Mouse (Mus musculus) embryonic facial prominence, embryonic 11.5 days (tissue): ENCODE measurements around the gene Spesp1. TPM values are rescaled to one million over a fixed set of nuclear protein-coding genes. Genes with fewer than 3 reads are reported as not detected.

ENCODE experiments used
- ATAC-seq: fragments of 200-750 bp; cut with Nextera tagmentation; replicated peaks from 2 replicates; pipeline ENCODE4 v1.8.0; 2017; ENCODE audit warnings: low read depth; ENCODE audit not compliant: insufficient number of reproducible peaks, low FRiP score, low TSS enrichment
- DNase-seq: peaks from one replicate; pipeline ENCODE4 v3.0.0-alpha.2; 2015; ENCODE audit warnings: low spot score
- H3K27ac ChIP-seq: fragments of 300-500 bp; sonication (generic); replicated peaks from 2 replicates; pipeline ENCODE4 v1.5.1; 2014; ENCODE audit warnings: mild to moderate bottlenecking, low read depth, low read length, control low read depth
- H3K27me3 ChIP-seq: fragments of 300-500 bp; sonication (generic); 2 replicates; pipeline ENCODE4 v1.6.1; 2014; ENCODE audit warnings: mild to moderate bottlenecking, low read length, moderate library complexity, mixed read lengths; ENCODE audit not compliant: control insufficient read depth, insufficient read depth
- H3K36me3 ChIP-seq: fragments of 300-500 bp; sonication (generic); replicated peaks from 2 replicates; pipeline ENCODE4 v1.6.1; 2014; ENCODE audit warnings: low read depth, mild to moderate bottlenecking, low read length, moderate library complexity, mixed read lengths; ENCODE audit not compliant: control insufficient read depth, insufficient read depth
- H3K4me1 ChIP-seq: fragments of 300-500 bp; sonication (generic); 2 replicates; pipeline ENCODE4 v1.6.1; 2014; ENCODE audit warnings: low read length, mixed read lengths; ENCODE audit not compliant: control insufficient read depth, insufficient read depth
- H3K4me2 ChIP-seq: fragments of 300-500 bp; sonication (generic); 2 replicates; pipeline ENCODE4 v1.6.1; 2014; ENCODE audit warnings: low read depth, mild to moderate bottlenecking, control low read depth, low read length, moderate library complexity
- H3K4me3 ChIP-seq: fragments of 300-500 bp; sonication (generic); 2 replicates; pipeline ENCODE4 v1.5.1; 2014; ENCODE audit warnings: low read depth, low read length, control low read depth
- H3K9ac ChIP-seq: fragments of 300-500 bp; sonication (generic); replicated peaks from 2 replicates; pipeline ENCODE4 v1.6.1; 2014; ENCODE audit warnings: mild to moderate bottlenecking, control low read depth, low read length
- H3K9me3 ChIP-seq: fragments of 300-500 bp; sonication (generic); replicated peaks from 2 replicates; pipeline ENCODE4 v1.6.1; 2016; ENCODE audit warnings: mild to moderate bottlenecking, low read length, inconsistent platforms, mixed read lengths; ENCODE audit not compliant: control insufficient read depth
- WGBS: fragments of 180-500 bp; shearing (Covaris S2); extraction: QIAGEN DNeasy Blood & Tissue Kit; methylation state at CpG from one replicate; pipeline ENCODE4 v1.1.7; 2014; 5-methylcytosine and 5-hydroxymethylcytosine counted together
- polyA plus RNA-seq: library from polyadenylated mRNA; unstranded; fragments of >200 nt; fragmentation: Nextera tagmentation; extraction: Ambion mirVana; gene quantifications from 2 replicates; pipeline ENCODE4 v1.2.1, GENCODE M21; 2014

Gene Spesp1
- polyA plus RNA-seq, result not detected in 2 replicates

DNA sequence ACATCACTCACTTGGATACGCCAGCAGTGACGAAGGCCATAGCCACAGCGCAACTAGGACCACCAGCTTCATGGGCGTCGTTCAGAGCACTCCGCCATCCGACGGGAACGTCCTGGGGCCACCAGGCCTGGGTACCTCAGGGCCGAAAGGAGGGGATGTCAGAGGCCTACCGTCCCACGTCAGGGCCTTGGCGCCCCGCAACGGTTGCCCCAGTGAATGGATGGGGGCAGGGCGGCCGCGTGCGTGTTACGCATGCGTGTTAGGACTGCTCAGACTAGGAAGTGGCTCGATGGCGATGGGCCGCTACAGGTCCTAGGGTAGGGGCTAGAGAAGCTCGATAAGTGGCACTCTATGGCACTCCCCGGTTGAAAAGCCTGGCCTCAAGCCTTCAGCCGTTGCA lies at the start of gene Spesp1:
Gene Spesp1, minus strand, starts transcription at position 218 of the 400 bp plus-strand sequence.
- no peaks in the 10 kb centered on the region for H3K36me3 ChIP-seq
- no peak for ATAC-seq
- no peak within 1 kb of the TSS for H3K9ac ChIP-seq
- no peak for DNase-seq
- H3K4me3 ChIP-seq, result no peak within 1 kb of the TSS
- no peaks in the 10 kb centered on the region for H3K4me1 ChIP-seq
- WGBS, result 79% methylated on average over 27 of the region's 27 CpGs
- no peaks in the 10 kb centered on the region for H3K9me3 ChIP-seq
- no peaks in the 10 kb centered on the region for H3K27me3 ChIP-seq
- H3K27ac ChIP-seq, result no peak within 1 kb of the TSS
- H3K4me2 ChIP-seq, result no peak within 1 kb of the TSS

DNA sequence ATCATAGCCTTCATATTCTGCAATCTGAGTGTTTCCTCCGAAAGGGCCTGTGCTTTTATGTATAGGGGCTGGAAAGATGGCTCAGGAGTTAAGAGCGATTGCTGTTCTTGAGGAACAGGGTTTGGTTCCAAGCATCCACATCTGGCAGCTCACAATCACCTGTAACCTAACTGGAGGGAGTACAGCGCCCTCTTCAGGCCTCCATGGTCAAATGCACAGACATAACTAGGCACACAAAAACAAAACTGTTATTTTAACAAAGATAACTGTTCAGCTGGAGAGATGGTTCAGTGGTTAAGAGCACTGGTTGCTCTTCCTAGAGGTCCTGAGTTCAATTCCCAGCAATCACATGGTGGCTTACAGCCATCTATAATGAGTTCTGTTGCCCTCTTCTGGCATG lies 44.0 kb upstream of the Spesp1 start:
- Histone ChIP-seq H3K4me1 (no peaks in the 10 kb centered on the region), H3K36me3 (no peaks in the 10 kb centered on the region), H3K4me3 (no peak overlapping the region), H3K9me3 (no peaks in the 10 kb centered on the region), H3K27ac (no peak overlapping the region), H3K27me3 (no peaks in the 10 kb centered on the region), H3K9ac (no peak overlapping the region), H3K4me2 (no peak overlapping the region)
- ATAC-seq (no peak), DNase-seq (no peak)
- 73% methylated on average over 3 of the region's 3 CpGs for WGBS

DNA sequence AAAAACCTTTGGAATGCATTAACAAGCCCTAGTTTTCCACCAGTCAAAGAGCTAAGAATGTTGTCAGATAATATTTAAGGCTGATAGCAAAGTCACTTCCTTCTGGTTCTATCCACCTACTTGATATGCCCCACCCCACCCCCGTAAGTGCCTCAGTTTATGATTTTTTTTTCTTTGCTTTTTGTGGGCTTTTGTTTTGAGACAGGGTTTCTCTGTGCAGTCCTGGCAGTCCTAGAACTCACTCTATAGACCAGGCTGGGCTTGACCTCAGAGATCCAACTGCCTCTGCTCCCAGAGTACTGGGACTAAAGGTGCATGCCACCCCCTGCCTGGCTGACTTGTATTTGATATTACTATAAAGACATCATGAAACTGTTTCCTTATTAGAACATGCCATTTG lies 41.8 kb upstream of the Spesp1 start:
- DNase-seq, result no peak
- H3K4me1 ChIP-seq, result no peaks in the 10 kb centered on the region
- H3K4me2 ChIP-seq, result no peak overlapping the region
- no peak overlapping the region for H3K4me3 ChIP-seq
- WGBS, result 76% methylated on average over 1 of the region's 1 CpGs
- H3K9me3 ChIP-seq, result no peaks in the 10 kb centered on the region
- H3K9ac ChIP-seq, result no peak overlapping the region
- H3K27me3 ChIP-seq, result no peaks in the 10 kb centered on the region
- no peak overlapping the region for H3K27ac ChIP-seq
- ATAC-seq, result no peak
- no peaks in the 10 kb centered on the region for H3K36me3 ChIP-seq

DNA sequence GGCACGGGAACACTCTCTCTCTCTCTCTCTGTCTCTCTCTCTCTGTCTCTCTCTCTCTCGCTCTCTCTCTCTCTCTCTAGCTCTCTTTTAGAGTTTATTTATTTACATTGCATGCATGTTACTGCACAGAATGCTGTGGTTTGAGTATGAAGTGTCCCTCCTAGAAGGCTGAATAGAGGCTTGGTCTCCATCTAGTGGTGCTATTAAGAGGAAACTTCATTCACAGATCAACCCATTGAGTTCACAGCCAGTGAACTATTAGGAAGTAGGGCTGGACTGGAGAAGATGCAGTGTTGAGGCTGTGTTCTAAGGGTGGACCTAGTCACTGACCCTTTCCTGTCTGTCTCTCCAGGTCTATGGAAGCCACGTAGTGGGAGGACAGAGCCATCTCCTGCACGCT lies 36.7 kb upstream of the Spesp1 start:
- ATAC-seq (no peak), DNase-seq (no peak)
- no peak overlapping the region for H3K9ac ChIP-seq
- no peaks in the 10 kb centered on the region for H3K9me3 ChIP-seq
- H3K4me2 ChIP-seq, result no peak overlapping the region
- no peak overlapping the region for H3K4me3 ChIP-seq
- H3K36me3 ChIP-seq, result no peaks in the 10 kb centered on the region
- H3K4me1 ChIP-seq, result no peaks in the 10 kb centered on the region
- no peaks in the 10 kb centered on the region for H3K27me3 ChIP-seq
- WGBS, result 85% methylated on average over 4 of the region's 4 CpGs
- no peak overlapping the region for H3K27ac ChIP-seq

DNA sequence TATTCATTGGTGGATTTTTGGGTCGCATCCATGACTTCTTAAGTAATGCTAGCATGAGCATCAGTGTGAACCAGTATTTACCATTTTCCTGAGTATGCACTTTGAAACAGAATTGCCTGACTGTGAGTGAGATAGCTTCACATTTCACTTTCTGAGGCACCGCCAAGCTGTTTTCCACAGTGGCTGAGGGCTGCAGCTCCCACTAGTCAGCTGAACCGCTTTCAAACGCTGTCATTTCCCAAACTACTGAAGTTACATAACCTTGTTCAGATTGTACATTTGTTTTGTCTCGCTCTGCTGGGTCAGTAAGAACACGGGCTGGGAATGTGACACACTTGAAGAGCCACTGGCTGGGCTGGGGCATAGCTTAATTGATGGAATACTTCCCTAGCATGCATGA lies 33.5 kb upstream of the Spesp1 start:
- Histone ChIP-seq H3K27ac (no peak overlapping the region), H3K36me3 (no peaks in the 10 kb centered on the region), H3K27me3 (no peaks in the 10 kb centered on the region), H3K4me1 (no peaks in the 10 kb centered on the region), H3K4me3 (no peak overlapping the region), H3K9ac (no peak overlapping the region), H3K4me2 (no peak overlapping the region), H3K9me3 (no peaks in the 10 kb centered on the region)
- 91% methylated on average over 6 of the region's 6 CpGs for WGBS
- ATAC-seq (no peak), DNase-seq (no peak)

DNA sequence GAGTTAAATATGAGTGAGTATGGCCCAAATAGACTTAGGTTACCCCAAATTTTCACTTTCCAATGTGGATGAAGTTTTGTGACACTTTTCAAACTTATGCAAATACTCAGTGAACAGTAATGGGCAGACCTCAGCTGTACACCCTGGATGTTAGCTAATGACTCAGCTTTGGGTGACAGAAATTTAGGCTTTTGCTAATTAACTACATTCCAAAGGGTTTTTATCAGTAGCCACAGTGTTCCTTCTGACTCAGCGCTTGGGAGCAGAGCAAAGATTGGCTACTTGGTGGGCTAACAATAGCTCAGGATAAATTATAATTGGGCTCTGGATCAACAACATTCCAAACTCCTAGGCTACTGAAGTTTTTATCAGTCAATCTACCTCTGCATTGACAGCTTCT lies 14.9 kb upstream of the Spesp1 start:
- WGBS, result 73% methylated on average over 1 of the region's 1 CpGs
- no peak for ATAC-seq

DNA sequence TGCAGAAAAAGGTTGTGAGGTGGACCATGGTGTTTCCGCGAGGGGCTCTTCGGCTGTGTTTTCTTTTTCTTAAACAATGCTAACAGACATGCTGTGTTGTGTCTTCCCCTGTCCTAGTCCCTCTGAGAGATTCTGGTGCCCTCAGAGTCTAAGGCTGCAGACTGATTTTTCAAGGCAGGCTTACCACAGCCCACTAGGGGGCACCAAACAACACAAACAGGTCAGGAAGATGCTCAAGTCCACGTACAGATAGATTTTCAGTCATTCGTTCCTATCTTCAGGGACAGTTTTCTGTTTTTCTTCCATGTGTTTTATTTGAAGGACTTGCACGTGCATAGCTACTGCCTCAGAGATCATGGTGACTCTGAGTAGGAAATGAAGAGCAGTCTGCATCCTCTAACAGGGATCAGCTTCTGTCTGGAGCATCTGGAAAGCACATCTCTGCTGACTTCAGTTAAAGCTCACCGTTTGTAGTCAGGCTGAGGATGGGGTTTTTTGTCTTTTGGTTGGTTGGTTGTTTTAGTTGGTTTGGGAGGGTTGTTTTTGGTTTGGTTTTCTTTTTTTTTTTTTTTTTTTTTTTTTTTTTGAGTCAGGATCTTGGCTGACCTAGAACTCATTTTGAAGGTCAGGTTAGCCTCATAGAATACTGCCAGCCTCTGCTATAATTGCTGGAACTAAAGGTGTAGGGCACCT lies 13.1 kb upstream of the Spesp1 start:
- Histone ChIP-seq H3K9me3 (no peaks in the 10 kb centered on the region), H3K36me3 (no peaks in the 10 kb centered on the region), H3K4me2 (no peak overlapping the region), H3K27ac (no peak overlapping the region), H3K4me3 (no peak overlapping the region), H3K9ac (no peak overlapping the region), H3K27me3 (no peaks in the 10 kb centered on the region), H3K4me1 (no peaks in the 10 kb centered on the region)
- WGBS, result 34% methylated on average over 7 of the region's 7 CpGs
- DNase-seq (peak; percentile 86), ATAC-seq (no peak)

More for the DNA sequence above, 14.9 kb upstream of the Spesp1 start:
- H3K27me3 ChIP-seq, result no peaks in the 10 kb centered on the region
- H3K4me1 ChIP-seq, result no peaks in the 10 kb centered on the region
- H3K9ac ChIP-seq, result no peak overlapping the region
- H3K4me3 ChIP-seq, result no peak overlapping the region
- no peak overlapping the region for H3K4me2 ChIP-seq
- DNase-seq, result no peak
- no peak overlapping the region for H3K27ac ChIP-seq
- H3K36me3 ChIP-seq, result no peaks in the 10 kb centered on the region
- no peaks in the 10 kb centered on the region for H3K9me3 ChIP-seq

DNA sequence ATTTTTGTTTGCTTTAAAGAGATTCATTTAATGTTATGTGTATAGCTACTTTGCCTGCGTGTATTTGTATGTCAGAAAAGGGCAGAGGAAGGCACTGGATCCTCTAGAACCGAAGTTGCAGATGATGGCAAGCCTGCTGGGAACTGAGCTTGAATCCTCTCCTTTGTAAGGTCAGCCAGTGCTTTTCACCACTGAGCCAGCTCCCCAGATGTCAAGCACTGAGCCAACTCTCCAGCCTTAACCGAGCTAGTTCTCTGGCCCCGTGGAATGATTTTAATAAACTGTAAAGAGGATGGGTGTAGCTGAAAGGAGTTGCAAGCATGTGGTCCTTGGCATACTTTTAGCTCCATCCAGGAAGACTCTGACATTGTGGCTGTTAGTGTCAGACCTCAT lies 5.6 kb upstream of the Spesp1 start:
- WGBS, result 72% methylated on average over 4 of the region's 4 CpGs
- Histone ChIP-seq H3K27ac (no peak overlapping the region), H3K9me3 (no peaks in the 10 kb centered on the region), H3K27me3 (no peaks in the 10 kb centered on the region), H3K4me2 (no peak overlapping the region), H3K9ac (no peak overlapping the region), H3K4me3 (no peak overlapping the region), H3K4me1 (no peaks in the 10 kb centered on the region), H3K36me3 (no peaks in the 10 kb centered on the region)
- DNase-seq (no peak), ATAC-seq (no peak)
